Mouse (Mus musculus) liver, embryonic 14.5 days (tissue): ENCODE measurements at regions not wholly inside any gene's neighbourhood (a gene's known extent, or its start where the extent isn't known, plus 50 kb on each side); places are given as distances from the start of the nearest gene placed in this dataset.

Experiments
- CTCF ChIP-seq: IDR thresholded peaks from 2 replicates; pipeline ENCODE4 v1.5.1; 2016; ENCODE audit warnings: antibody characterized with exemption, low read depth, control low read depth
- EP300 ChIP-seq: IDR thresholded peaks from 2 replicates; pipeline ENCODE4 v1.6.1; 2016; ENCODE audit warnings: antibody characterized with exemption, low read depth

DNA sequence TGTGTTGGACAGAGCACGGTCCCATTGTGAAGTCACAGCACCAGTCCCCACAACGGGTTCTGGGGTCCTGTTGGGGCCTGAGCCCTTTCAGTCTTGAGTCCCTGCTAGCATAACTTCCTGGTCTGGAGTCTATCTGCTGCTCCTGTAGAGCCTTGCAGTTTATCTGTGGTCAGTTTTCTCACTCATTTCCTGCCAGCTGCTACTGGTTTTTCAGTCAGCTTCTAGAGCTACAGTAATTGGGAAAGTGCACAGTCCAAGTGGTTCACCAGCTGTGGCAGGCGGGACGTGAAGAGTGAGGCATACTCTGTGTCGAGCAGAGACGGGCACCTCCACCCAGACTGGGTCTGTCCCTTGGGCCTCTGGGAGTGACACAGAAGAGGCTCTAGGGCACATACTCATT, 93.4 kb upstream of the Id2 start:
- no peak for TF ChIP-seq CTCF
- TF ChIP-seq EP300 = no peak
